Comparison of ENCODE assay signal across 10 mouse cellular contexts in genomic region chr7:28833723-28834347, GRCm38 (mm10). TPM values are rescaled to one million over a fixed set of nuclear protein-coding genes. Genes with fewer than 3 reads are reported as not detected.
DNase-seq lines count a peak whose midpoint lies in the region; ATAC-seq lines count a peak whose summit lies in the region.
"Had no signal": no experiment of that assay in that cellular context is flagged by ENCODE, and none has a peak within 500 bp of the region (broad histone marks: within the 10 kb centered on the region; RNA-seq: fewer than 3 reads in every experiment).

Gene Lgals4 (plus strand): TSS chr7:28833854.

- peaks cover 7% of the 10 kb centered on the region for H3K36me3 ChIP-seq in liver, embryonic 16.5 days (ENCODE audit: control insufficient read depth, insufficient read depth)
- peaks cover 29% of the 10 kb centered on the region for H3K36me3 ChIP-seq in liver, embryonic 12.5 days
- peaks cover 36% of the 10 kb centered on the region for H3K36me3 ChIP-seq in heart, embryonic 12.5 days

- ATAC-seq in liver, embryonic 16.5 days (ENCODE audit: low read depth), result no peak
- no peak for ATAC-seq in liver, embryonic 12.5 days
- 0 out of 2 replicates have a peak, but pooled peaks have one; percentile 19 for ATAC-seq in heart, embryonic 12.5 days (ENCODE audit: insufficient number of reproducible peaks, low FRiP score)

- H3K9ac ChIP-seq in liver, embryonic 16.5 days (ENCODE audit: low read depth, low read length), result no peak within 1 kb of the TSS
- no peak within 1 kb of the TSS for H3K9ac ChIP-seq in liver, embryonic 12.5 days
- no peak within 1 kb of the TSS for H3K9ac ChIP-seq in heart, embryonic 12.5 days

- H3K27ac ChIP-seq in liver, embryonic 16.5 days (ENCODE audit: low read length), result no peak within 1 kb of the TSS
- H3K27ac ChIP-seq in liver, embryonic 12.5 days, result no peak within 1 kb of the TSS
- H3K27ac ChIP-seq in heart, embryonic 12.5 days (ENCODE audit: poor library complexity, severe bottlenecking), result no peak within 1 kb of the TSS
- H3K27ac ChIP-seq: hindbrain, embryonic 10.5 days had no signal

- 65% methylated on average over 6 of the region's 6 CpGs for WGBS in liver, embryonic 16.5 days (ENCODE audit: insufficient replicate concordance)
- 64% methylated on average over 6 of the region's 6 CpGs for WGBS in liver, embryonic 12.5 days (ENCODE audit: insufficient replicate concordance)
- WGBS in heart, embryonic 12.5 days, result 76% methylated on average over 6 of the region's 6 CpGs
- WGBS in large intestine, adult 2 months, result 46% methylated on average over 6 of the region's 6 CpGs

- no peaks in the 10 kb centered on the region for H3K27me3 ChIP-seq in liver, embryonic 16.5 days (ENCODE audit: control insufficient read depth, insufficient read depth, low read depth, low read length)
- H3K27me3 ChIP-seq in liver, embryonic 12.5 days (replicated peaks), result no peaks in the 10 kb centered on the region
- H3K27me3 ChIP-seq in heart, embryonic 12.5 days (replicated peaks), result no peaks in the 10 kb centered on the region

- H3K4me1 ChIP-seq in liver, embryonic 16.5 days (ENCODE audit: control insufficient read depth, low read depth, low read length), result peaks cover 19% of the 10 kb centered on the region
- peaks cover 33% of the 10 kb centered on the region for H3K4me1 ChIP-seq in liver, embryonic 12.5 days
- peaks cover 13% of the 10 kb centered on the region for H3K4me1 ChIP-seq in heart, embryonic 12.5 days (replicated peaks)
- H3K4me1 ChIP-seq: hindbrain, embryonic 10.5 days had no signal

- H3K4me3 ChIP-seq in liver, embryonic 16.5 days (ENCODE audit: low read depth, low read length), result no peak within 1 kb of the TSS
- H3K4me3 ChIP-seq in liver, embryonic 12.5 days, result no peak within 1 kb of the TSS
- H3K4me3 ChIP-seq in heart, embryonic 12.5 days, result no peak within 1 kb of the TSS
- H3K4me3 ChIP-seq: hindbrain, embryonic 10.5 days had no signal

- DNase-seq in adrenal gland, adult 18-20 months (ENCODE audit: low spot score in 2 of 2), result no peak
- DNase-seq in adrenal gland, adult (ENCODE audit: inconsistent age in 2 of 2, low spot score in 1 of 2), result no peak
- DNase-seq in large intestine, adult 2 months (ENCODE audit: low read depth, low spot score), result no peak
- DNase-seq in retina, embryonic 14.5 days (ENCODE audit: low spot score), result no peak
- no peak for DNase-seq in cerebellum, adult 11 months
- DNase-seq: cerebellum, adult 9-11 months had no signal

- H3K9me3 ChIP-seq in liver, embryonic 16.5 days (replicated peaks; ENCODE audit: control insufficient read depth, low read length), result no peaks in the 10 kb centered on the region
- no peaks in the 10 kb centered on the region for H3K9me3 ChIP-seq in liver, embryonic 12.5 days (replicated peaks)
- no peaks in the 10 kb centered on the region for H3K9me3 ChIP-seq in heart, embryonic 12.5 days (replicated peaks)

- H3K4me2 ChIP-seq in liver, embryonic 16.5 days (ENCODE audit: low read depth, low read length), result no peak within 1 kb of the TSS
- no peak within 1 kb of the TSS for H3K4me2 ChIP-seq in liver, embryonic 12.5 days
- H3K4me2 ChIP-seq in heart, embryonic 12.5 days, result no peak within 1 kb of the TSS

RNA-seq across cellular contexts. Expression of gene Lgals4, which starts in this region (rescaled TPM):
- total RNA-seq in adrenal gland, adult 18-20 months (2021), result 10 to 100 TPM; 10.3 to 14.0 TPM
- polyA plus RNA-seq in liver, embryonic 16.5 days (2015; fragmentation: Nextera tagmentation; extraction: Ambion mirVana), result 6.2 and 22.3 TPM in 2 replicates
- polyA plus RNA-seq in liver, embryonic 12.5 days (2016; fragmentation: Nextera tagmentation; extraction: Ambion mirVana), result 2.7 and 3.6 TPM in 2 replicates
- 4.2 and 4.4 TPM in 2 replicates for polyA plus RNA-seq in heart, embryonic 12.5 days (2016; fragmentation: Nextera tagmentation; extraction: Ambion mirVana)
- polyA plus RNA-seq in large intestine, adult 2 months (2012; rRNA removed), result 4,043 and 4,779 TPM in 2 replicates

Comparison
In these comparisons a context has a peak if more than half of its experiments do, and no peak if none do; other contexts are left out.
1. RNA of gene Lgals4 (polyA plus RNA-seq): 4,043 to 4,779 TPM in large intestine, adult 2 months; 6.2 to 22.3 TPM in liver, embryonic 16.5 days, 4.2 to 4.4 TPM in heart, embryonic 12.5 days and 2.7 to 3.6 TPM in liver, embryonic 12.5 days; every median in the first group is over 100 times any median in the second.